Mouse (Mus musculus): ENCODE results near the gene Castor1. TPM values are rescaled to one million over a fixed set of nuclear protein-coding genes. Genes with fewer than 3 reads are reported as not detected.
"Not testable (repeated sequence)": the region's sequence is repeated elsewhere in the genome, so short reads cannot be mapped to it uniquely, and the experiment has no call there.

Gene Castor1
- 19.7 and 19.8 TPM in 2 replicates for polyA plus RNA-seq (2012; rRNA removed)

DNA sequence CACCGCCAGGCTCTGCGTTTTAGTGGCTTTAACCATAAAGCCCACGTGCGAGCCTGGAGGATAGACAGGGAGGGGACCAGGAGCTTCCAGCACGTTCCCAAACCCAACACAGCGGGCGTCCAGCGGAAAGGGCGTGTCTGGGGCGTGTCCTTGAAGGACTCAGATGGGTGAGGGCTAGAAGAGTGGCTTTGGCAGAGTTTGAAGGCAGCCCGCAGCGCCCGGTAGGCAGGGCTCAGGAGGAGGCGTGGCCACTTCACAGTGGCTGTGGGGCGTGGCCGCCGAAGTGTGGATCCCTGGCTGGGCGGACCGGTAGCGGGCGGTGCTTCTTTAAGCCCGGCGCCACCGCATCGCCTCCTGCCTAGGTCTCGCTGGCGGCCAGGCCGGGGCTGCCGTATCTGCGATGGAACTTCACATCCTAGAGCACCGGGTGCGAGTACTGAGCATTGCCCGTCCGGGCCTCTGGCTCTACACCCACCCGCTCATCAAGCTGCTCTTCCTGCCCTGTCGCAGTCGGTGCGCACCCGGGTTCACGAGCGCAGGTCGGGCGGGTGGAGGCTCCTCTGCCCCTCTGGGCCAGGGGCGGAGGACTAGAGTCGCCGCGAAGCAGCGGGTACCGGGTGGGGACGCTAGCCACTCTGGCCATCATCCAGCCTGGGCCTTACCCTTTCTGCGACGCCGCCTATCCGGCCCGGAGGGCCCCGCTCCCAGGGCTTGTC lies at the start of gene Castor1:
Castor1 (plus strand) TSS at position 312 of the 716 bp plus-strand sequence.
- DNase-seq (ENCODE audit: low spot score) = peak; percentile 78

DNA sequence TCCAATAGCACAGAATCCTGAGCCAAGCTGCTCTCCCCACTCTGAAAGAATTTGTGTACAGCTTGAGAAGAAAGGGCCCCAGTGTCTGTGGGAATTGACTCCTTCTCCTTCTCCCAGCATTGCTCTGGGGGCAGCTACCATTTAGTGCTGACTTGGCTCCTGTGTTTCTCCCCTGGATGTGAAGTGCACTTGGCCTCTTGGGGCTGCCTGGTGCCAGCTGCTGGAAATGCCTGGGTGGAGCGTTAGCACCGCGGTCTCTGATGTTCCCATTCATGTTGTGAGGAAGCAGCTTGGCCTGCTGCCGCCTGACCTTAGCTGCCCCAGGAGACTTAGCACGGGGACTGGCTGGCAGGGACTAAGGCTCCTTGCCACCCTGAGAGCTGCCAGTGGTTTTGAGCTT lies 43.4 kb upstream of the Castor1 start:
- DNase-seq (ENCODE audit: low spot score) = no peak

DNA sequence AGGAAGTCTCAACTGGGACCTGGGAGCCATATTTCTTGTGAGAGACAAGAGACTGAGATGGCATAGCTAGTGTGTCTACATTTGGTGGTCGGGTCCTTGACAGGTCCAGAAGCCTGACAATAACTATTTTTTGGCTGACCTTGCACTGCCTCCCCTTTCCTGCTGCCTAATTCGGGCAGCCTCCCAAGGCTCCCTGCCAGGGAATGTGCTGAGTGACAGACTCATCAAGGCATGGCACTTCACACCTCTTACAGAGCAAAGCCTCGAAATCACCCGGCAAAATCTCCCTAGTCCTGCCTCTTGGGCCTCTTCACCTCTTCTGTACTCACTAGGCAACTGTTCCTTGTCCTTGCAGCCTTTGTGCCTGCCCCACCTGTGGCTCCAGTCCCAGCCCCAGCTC lies 40.3 kb upstream of the Castor1 start:
- no peak for DNase-seq (ENCODE audit: low spot score)

DNA sequence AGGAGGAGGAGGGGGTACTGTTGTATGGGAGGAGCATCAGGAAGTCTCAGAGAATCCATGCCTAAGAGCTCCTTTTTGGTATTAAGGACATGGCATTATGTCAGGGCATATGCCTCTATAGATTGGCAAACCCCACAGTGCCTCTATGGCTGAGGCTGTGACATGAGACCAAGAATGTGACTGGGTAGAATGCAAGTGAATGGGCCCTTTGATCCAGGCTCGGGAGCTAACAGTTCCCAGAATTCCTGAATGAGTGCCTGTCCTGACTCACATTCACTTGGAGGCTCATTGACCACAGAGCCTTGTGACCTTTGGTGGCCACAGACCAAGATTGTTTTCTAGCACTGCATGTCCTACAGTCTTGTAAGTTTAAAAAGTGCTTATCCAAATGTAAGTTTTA lies 36.0 kb upstream of the Castor1 start:
- DNase-seq (ENCODE audit: low spot score) = no peak

DNA sequence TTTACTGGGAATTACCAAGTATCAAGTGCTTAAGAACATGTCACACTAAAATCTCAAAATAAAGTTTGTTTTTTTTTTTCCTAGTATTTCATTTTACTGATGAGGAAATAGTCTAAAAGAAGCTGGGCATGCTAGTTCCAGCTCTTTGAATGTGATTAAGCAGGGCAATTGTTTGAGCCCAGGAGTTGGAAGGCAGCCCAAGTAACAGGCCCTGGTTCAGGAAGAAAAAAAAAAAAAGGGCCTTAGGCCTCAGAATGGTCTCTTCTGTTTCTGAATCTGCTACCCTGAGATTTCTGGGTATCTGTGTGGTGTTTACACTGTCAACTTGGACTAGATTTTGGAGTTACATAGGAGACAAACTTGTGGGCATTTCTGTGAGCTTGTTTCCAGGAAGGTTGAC lies 34.5 kb upstream of the Castor1 start:
- DNase-seq (ENCODE audit: low spot score) = no peak

DNA sequence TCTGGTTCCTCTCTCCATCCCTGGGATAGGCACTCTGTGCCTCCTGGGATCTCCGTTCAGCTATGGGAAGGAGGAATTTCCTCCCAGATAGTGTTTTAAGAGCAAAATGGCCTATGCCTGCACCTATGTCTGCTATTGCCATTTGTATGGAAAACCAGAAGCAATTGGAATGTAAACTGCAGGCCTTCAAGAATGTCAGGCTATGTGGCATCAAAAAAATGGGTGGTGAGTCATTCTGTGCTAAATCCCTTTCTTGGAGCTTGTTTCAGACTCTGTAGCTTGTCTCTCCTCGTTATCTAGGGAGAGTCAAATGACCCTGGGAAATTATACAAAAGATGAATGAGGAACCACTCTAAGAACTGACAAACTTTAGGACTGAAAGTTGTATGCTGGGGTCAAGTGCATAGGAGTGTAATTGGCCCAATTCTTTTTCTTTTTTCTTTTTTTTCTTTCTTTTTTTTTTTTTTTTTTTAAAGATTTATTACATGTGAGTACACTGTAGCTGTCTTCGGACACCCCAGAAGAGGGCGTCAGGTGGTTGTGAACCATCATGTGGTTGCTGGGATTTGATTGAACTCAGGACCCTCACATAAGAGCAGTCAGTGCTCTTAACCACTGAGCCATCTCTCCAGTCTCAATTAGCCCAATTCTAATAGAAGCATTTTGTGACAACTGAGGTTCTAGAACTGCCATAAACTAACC lies 33.6 kb upstream of the Castor1 start:
- DNase-seq (ENCODE audit: low spot score) = no peak

DNA sequence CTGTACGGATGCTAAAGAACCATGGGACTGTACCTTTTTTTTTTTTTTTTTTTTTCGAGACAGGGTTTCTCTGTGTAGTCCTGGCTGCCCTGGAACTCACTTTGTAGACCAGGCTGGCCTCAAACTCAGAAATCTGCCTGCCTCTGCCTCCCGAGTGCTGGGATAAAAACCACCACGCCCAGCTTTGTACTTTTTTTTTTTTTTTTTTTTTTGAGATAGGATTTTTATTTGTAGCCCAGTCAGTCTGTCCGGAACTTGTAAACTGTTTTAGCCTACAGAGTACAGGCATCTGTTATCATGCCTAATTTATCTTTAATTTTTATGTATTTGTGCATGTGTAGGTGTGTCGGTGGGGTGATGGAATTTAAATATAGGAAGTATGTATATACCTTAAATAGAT lies 32.5 kb upstream of the Castor1 start:
- DNase-seq (ENCODE audit: low spot score) = not testable (repeated sequence)

DNA sequence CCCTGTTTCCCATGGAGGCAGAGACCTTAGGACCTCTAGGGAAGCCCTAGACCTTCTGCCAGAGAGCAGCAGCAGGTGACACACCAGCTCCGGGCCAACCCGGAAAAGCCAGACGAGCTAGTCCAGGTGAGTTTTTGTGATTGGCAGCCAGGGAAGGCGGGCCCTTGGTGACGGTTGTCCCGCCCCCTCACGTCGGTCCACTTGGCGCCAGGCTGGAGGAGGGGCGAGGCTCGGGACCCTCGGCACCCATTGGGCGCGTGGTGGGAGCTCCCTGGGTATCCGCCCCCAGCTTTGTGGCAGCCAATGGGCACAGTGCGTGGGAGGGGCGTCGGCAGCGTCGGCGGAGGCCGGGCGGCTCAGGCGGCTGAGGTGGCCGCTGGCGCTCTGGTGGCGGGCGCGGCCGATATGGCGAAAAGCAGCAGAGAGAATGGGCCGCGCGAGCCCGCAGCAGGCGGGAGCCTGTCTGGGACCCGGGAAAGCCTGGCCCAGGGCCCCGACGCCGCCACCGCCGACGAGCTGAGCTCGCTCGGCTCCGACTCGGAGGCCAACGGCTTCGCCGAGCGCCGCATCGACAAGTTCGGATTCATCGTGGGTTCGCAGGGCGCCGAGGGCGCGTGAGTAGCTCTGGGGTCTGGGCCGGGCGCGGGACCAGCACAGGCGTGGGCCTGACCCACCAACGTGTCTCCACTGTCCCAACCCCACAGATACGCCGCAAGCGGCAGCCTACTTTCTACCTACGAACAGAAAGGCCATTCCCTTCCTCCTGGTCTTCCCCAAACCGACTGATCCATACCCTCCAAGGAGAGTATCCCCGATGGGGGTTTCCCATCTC lies 31.3 kb upstream of the Castor1 start, which contains the start of gene Tbc1d10a:
Tbc1d10a (plus strand) TSS at position 304 of the 832 bp plus-strand sequence.
- DNase-seq (ENCODE audit: low spot score) = peak; percentile 95

DNA sequence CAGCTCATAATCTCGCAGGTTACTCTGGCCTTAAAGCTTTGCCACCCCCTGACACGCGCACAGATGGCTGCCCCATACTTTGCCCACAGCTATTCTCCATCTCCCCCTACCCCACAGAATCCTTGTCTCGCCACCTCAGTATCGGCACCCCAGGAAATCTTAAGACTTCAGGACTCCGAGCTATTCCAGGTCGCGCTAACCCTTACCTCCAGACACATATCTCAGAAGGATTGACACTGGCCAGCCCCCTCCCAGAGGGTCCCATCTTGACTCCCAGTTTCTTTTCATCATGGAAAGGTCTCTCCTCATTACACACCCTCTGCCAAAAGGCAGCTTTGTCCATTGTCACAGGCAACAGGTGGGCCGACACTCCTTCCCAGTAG lies 30.7 kb upstream of the Castor1 start:
- DNase-seq (ENCODE audit: low spot score) = no peak

DNA sequence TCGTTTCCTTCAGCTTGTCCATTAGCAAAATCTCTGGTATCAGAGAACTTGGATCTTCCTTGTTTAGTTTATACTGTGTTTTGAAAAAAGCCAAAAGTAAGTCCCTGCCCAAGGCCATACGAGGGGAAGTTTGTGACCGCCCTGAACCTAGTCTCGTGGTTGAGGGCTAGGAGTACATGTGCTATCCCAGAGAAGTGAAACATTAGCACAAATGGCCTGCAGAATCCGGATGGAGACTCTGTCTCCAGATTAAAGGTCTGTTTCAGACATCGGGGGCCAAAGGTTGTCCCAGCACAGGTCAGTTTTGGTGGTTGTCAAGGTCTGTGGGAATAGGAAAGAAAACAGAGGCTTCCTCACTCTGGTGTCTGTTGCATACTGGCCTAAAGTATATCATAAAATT lies 28.8 kb upstream of the Castor1 start:
- DNase-seq (ENCODE audit: low spot score) = no peak

DNA sequence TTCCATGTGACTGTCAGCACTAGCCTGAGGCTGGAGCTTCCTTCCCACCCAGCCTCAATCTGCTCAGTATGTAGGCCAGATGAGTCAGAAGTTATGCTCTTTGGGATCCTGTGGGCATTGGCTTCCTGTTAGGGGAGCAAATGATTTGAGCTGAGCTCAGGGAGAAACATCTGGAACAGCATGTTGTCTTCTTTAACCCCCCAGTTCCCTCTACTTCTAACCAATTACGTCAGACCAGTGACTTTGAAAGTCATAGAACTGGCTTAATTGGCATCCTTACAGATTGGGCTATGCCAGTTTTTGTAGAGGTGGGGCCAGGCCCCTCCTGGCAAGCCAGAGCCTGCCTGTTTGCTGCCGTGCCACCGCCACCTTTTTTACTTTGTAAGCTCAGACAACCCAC lies 27.3 kb upstream of the Castor1 start:
- peak; percentile 28 for DNase-seq (ENCODE audit: low spot score)

DNA sequence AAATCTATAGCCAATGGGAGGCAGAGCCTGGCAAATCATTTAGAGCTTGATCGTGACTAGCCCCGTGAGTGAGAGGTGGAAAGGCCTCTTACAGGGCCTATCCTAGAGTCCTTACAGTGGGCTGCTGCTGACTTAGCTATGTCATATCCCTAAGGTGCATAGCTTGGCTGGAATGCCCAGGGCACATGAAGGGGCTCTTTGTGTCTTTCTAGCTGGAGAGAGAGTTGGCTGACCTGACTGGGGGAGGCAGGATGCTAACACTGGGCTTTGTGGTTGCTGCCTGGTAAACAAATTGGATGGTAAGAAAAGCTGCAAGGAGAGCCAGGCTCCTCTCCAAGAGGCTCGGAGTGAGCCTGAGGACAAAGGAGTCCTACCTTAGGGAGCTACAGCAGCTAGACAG lies 25.3 kb upstream of the Castor1 start:
- peak; percentile 21 for DNase-seq (ENCODE audit: low spot score)

DNA sequence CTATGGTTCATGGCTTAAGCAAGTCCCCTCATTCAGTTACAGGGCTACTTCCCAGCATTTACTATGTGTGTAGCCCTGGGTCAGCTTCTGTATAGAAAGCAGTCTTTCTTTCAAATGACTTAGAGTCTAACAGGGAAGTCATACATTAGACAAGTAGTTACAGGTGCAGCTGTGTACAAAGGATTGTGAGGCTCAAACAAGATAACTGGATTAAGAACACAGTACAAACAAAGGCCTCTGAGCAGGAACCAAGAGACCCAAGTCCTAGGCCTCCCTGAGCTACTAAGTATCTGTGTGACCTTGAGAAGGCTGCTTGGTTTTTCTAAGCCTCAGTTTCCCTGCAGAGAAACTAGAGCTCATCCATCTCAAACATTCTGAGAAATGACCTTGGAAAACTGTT lies 24.6 kb upstream of the Castor1 start:
- no peak for DNase-seq (ENCODE audit: low spot score)

DNA sequence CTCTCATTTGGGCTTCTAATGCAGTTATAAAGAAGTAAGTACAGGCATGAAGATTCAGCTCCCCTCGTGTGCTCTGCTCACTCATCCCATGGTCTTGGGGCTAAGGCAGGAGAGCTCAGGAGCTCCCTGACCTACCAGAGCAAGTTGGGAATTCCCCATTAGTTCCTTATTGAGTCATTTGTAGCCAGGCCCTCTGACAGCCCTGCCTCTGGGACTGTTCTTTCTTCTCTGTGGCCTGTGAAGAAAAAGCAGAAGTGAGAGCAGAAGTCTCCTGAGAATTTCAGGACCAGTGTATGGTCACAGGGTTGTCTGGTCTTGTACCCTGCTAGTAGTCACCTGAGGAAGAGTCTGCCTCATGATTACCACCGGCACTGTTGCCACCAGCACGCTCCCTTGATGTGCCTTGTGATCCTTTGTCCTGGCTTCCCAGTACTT lies 22.4 kb upstream of the Castor1 start:
- no peak for DNase-seq (ENCODE audit: low spot score)

DNA sequence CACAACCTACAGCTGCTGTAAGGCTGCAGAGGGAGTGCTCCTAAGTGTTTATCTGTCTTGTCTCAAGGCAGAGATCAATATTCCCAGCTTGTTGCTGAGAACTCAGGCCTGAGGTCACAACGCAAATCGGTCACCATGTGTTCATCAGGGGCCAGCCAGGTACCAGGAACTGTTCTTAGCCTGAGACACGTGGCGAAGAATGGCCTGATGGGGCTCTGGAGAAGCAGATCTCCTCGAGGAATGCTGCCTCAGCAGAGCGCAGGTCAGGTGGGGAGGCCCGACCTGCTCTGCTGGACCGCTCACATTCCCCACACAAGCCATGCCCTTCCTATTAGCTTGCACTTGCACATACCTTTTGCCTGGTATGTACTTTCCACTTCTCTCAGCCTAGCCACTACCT lies 21.4 kb upstream of the Castor1 start:
- DNase-seq (ENCODE audit: low spot score) = no peak

DNA sequence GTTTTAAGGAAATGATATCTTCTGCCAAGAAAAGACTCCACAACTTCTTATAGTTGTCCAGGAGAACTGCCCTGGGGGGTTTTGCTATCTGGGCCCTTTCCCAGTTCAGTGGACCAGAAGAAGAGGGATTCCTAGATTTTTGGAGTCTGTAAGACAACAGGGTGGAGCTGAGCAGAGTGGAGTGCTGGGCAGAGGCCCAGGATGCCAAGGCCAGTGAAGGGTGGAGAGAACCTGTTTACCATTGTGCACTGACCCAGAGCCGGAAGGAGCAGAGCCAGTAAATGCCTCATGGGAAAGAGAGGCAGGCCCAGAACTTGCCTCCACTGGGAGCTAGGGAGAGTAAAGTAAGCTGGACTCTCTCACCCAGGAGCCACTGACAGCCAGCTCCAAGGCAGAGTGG lies 20.3 kb upstream of the Castor1 start:
- no peak for DNase-seq (ENCODE audit: low spot score)

DNA sequence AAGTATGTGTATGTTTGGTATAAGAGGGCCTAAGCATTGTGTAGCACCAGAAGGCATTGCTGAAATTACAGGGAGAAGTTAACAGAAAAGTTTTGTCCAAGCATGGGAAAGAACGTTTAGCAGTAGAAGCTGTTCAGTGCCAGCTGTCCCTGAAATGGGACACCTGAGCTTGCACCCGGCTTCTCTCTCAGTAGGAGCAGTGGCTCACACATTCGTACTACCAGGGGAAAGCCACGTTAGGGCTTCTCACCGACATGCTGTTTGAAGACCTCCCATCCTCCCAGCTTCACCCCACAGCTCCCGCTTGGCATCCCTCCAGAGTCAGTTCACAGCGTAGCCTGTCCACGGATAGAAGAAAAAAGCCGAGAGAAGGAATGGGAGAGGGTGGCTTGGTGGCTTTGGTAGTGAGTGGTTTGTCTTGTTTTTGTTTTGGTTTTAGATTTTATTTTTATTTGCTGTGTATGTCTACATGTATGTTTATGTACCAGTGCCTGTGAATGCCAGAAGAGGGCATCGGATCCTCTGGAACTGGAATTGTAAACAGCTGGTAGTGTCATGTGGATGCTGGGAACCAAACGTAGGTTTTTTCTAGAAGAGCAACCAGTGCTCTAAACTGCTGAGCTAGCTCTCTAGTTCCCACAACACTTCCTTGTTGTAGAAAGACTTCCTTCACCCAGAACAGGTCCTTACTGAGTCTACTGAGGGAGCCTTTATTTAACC lies 15.9 kb upstream of the Castor1 start:
- no peak for DNase-seq (ENCODE audit: low spot score)

DNA sequence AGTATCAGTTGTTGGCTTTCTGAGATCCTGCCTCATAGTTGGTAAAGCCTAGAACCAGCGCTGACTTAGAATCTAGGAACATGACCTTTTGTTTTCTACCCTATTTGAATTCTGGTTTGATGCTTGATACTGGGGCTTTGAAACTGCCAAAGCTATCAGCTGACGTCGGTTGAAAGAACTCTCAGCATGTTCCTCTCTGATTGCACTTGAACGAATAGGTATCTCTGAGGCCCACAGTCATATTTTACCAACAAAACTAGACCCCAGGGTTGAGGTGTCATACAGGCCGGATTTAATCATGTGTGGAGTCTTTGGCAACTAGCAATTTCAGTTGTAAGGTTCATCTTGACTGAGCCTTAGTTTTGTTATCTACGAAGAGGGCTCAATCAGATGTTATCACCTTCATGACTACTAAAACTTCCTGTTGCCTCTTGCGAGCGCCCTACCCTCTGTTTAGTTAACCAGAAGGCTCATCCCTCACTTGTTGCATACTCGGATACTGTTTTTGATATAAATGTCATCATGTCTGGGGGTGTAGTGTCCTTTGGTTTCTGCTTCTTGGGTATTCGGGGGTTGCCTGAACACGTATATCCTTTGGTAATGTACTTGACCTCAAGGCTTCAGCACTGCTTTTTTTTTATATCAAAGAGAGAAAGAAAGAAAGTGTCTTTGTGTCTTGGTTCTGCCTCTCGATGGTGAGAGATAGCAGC lies 14.9 kb upstream of the Castor1 start:
- no peak for DNase-seq (ENCODE audit: low spot score)

DNA sequence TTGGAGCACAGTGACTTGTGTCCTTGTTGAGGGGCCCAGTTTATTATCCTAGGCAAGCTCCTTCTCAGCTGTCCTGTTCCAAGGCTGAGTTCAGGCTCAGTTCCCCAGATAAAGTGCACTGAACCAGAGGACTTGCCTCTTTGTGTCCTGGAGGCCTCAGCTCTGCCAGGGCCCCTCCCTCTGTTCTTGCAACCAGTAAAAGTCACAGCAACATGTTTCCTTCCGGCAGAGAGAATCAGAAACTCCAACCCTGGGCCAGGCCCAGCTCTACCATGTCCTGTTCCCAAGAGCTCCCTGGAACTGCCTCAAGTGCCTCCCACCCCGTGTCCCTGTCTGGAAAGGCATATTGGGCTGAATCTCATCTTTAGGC lies 14.3 kb upstream of the Castor1 start:
- no peak for DNase-seq (ENCODE audit: low spot score)

DNA sequence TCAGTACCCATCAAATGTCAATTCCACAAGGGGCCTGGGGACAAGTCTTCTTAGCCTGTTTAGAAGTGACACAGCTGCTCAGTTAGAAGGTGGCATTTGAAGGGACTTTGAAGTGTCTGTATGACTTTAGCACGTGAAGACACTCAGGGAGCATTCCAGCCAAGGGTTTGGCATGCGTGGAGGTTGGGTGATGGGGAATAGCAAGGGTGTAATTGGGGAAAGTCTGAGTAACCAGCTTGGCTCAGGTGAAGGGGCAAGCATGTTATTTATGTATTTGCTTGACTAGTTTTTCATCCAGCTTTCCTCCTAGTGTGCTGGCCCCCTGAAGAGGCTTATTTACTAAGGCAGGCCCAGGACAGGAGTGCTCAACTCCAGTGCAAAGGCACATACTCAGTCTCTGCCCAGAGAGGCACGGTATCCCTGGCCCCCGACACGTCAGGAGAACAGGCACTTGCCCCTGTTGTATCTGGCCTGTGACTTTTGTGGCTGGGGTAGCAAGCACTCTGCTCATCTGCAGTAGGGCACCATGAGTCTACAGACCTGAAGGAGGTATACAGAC lies 12.8 kb upstream of the Castor1 start:
- DNase-seq (ENCODE audit: low spot score) = no peak

DNA sequence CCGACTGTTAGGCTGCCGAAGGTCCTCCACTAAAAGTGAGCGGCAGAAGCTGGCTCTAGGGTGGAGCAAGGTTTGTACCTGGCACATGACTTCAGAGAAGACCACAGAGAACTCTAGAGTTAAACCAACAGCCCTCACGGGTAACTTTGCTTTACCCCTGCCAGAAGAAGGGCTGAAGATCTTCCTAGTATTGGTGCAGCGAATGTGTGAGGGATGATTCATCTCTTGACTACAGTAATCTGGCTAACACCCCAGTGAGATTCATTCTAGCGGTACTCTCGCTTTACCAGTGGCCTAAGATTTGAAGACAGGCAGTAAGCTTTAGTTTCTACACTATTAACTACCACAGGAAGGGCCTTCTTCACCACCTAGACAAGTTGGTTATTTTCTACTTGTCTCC lies 12.1 kb upstream of the Castor1 start:
- no peak for DNase-seq (ENCODE audit: low spot score)
